ENCODE assay signal across 9 mouse cellular contexts in genomic region chr3:84190513-84191061, GRCm38 (mm10). TPM values are rescaled to one million over a fixed set of nuclear protein-coding genes. Genes with fewer than 3 reads are reported as not detected.
DNase-seq lines count a peak whose midpoint lies in the region; ATAC-seq and TF ChIP-seq lines count a peak whose summit lies in the region.
"Had no signal": no experiment of that assay in that cellular context is flagged by ENCODE, and none has a peak within 500 bp of the region (broad histone marks: within the 10 kb centered on the region; RNA-seq: fewer than 3 reads in every experiment).

No protein-coding gene starts in this region.

- no peaks in the 10 kb centered on the region for H3K36me3 ChIP-seq in heart, postnatal 0 days (replicated peaks; ENCODE audit: control insufficient read depth, insufficient read depth, low read length)
- no peaks in the 10 kb centered on the region for H3K36me3 ChIP-seq in liver, embryonic 11.5 days (ENCODE audit: control insufficient read depth, insufficient read depth, low read length)

- H3K4me3 ChIP-seq in brown adipose tissue, adult 24 weeks (ENCODE audit: insufficient read depth, low read depth, low read length): peak overlapping the region; percentile 45
- peak overlapping the region; percentile 63 for H3K4me3 ChIP-seq in heart, postnatal 0 days (ENCODE audit: low read depth, low read length)
- H3K4me3 ChIP-seq in liver, embryonic 11.5 days (ENCODE audit: low read depth, low read length): peak overlapping the region; percentile 29

- TF ChIP-seq CTCF in heart, postnatal 0 days (IDR thresholded peaks at IDR 0.05; ENCODE audit: low read depth): no peak

- intact Hi-C loops in heart, postnatal 25 days (cut with DNase I): no loop called here

- H3K27me3 ChIP-seq in heart, postnatal 0 days (ENCODE audit: control insufficient read depth, insufficient read depth, low read length): no peaks in the 10 kb centered on the region
- peaks cover 39% of the 10 kb centered on the region for H3K27me3 ChIP-seq in liver, embryonic 11.5 days (replicated peaks; ENCODE audit: control insufficient read depth, insufficient read depth, low read length)

- WGBS in heart, postnatal 0 days: 3% methylated on average over 41 of the region's 41 CpGs
- 2% methylated on average over 41 of the region's 41 CpGs for WGBS in liver, embryonic 11.5 days

- H3K27ac ChIP-seq in brown adipose tissue, adult 24 weeks (replicated peaks; ENCODE audit: low read depth, low read length): no peak overlapping the region
- peak overlapping the region; percentile 43 for H3K27ac ChIP-seq in heart, postnatal 0 days (ENCODE audit: low read depth)
- H3K27ac ChIP-seq in liver, embryonic 11.5 days (ENCODE audit: low read depth, low read length): no peak overlapping the region

- DNase-seq in heart, adult 18-20 months: peak; percentile 17 to 49
- no peak for DNase-seq in heart, postnatal 25 days (ENCODE audit: low spot score)
- DNase-seq in heart, postnatal 0 days (ENCODE audit: low spot score): peak; percentile 48
- DNase-seq in liver, embryonic 11.5 days (ENCODE audit: low spot score): no peak
- DNase-seq in adipocyte (ENCODE audit: low spot score): no peak

- no peaks in the 10 kb centered on the region for H3K9me3 ChIP-seq in heart, postnatal 0 days (replicated peaks; ENCODE audit: control insufficient read depth, low read length)
- no peaks in the 10 kb centered on the region for H3K9me3 ChIP-seq in liver, embryonic 11.5 days (ENCODE audit: control insufficient read depth, low read length)

- TF ChIP-seq EP300 in heart, postnatal 0 days (IDR thresholded peaks at IDR 0.05; ENCODE audit: low read depth): no peak

- H3K4me1 ChIP-seq in brown adipose tissue, adult 24 weeks (ENCODE audit: control insufficient read depth, insufficient read depth, insufficient read length, low read length): no peaks in the 10 kb centered on the region
- no peaks in the 10 kb centered on the region for H3K4me1 ChIP-seq in heart, postnatal 0 days (ENCODE audit: control insufficient read depth, insufficient read depth)
- H3K4me1 ChIP-seq in liver, embryonic 11.5 days (replicated peaks; ENCODE audit: control insufficient read depth, insufficient read depth, low read length): peaks cover 5% of the 10 kb centered on the region; the same call in 1 of the 2 replicates

- H3K9ac ChIP-seq in heart, postnatal 0 days (replicated peaks; ENCODE audit: low read depth, low read length): peak overlapping the region; percentile 55
- H3K9ac ChIP-seq in liver, embryonic 11.5 days (ENCODE audit: low read depth, low read length): no peak overlapping the region

- H3K4me2 ChIP-seq in heart, postnatal 0 days (ENCODE audit: low read depth, low read length): peak overlapping the region; percentile 82
- peak overlapping the region; percentile 56 for H3K4me2 ChIP-seq in liver, embryonic 11.5 days

- ATAC-seq in heart, postnatal 0 days (ENCODE audit: insufficient read depth, low read depth): peak; percentile 50
- ATAC-seq in liver, embryonic 11.5 days (replicated peaks; ENCODE audit: low FRiP score): no peak
- ATAC-seq in monocyte, adult 5-6 weeks (replicated peaks; ENCODE audit: insufficient number of reproducible peaks, low FRiP score, low TSS enrichment, poor library complexity, severe bottlenecking): 0 out of 2 replicates have a peak, but pooled peaks have one; percentile 31
- ATAC-seq in inflammation-experienced regulatory T-cells, adult 6 months: no peak

RNA-seq across cellular contexts. Expression of gene Gm6525, which starts 16.7 kb away (rescaled TPM):
- total RNA-seq in heart, adult 18-20 months (2021): not detected
- not detected for total RNA-seq in heart, postnatal 25 days (2021)
- polyA plus RNA-seq in brown adipose tissue, adult 24 weeks (2012; ENCODE audit: insufficient read depth, insufficient read length, missing spikeins): 2.9 TPM in 1 of 2 replicates, not detected in the other
- 0.38 TPM in 1 of 2 replicates, not detected in the other for total RNA-seq in heart, postnatal 0 days (2014; rRNA removed; ENCODE audit: low replicate concordance)
- polyA plus RNA-seq in heart, postnatal 0 days (2015; fragmentation: Nextera tagmentation; extraction: Ambion mirVana): 0.11 and 0.22 TPM in 2 replicates
- polyA plus RNA-seq in liver, embryonic 11.5 days (2014; fragmentation: Nextera tagmentation; extraction: Ambion mirVana): 0.27 and 0.48 TPM in 2 replicates
- not detected in 3 replicates for total RNA-seq in monocyte, adult 5-6 weeks (2017)
- under 1 TPM; 0.50 to 0.80 (median 0.70) TPM for polyA plus RNA-seq in inflammation-experienced regulatory T-cells, adult 6 months (2017; shearing (Covaris generic))
- polyA plus RNA-seq: gonadal fat pad, adult 2 months had no signal

RNA-seq across cellular contexts. Expression of gene Mnd1, which starts 35.0 kb away (rescaled TPM):
- 1 to 10 TPM; 2.7 to 2.8 TPM for total RNA-seq in heart, adult 18-20 months (2021)
- total RNA-seq in heart, postnatal 25 days (2021): 1 to 10 TPM; 3.2 to 4.2 TPM
- polyA plus RNA-seq in brown adipose tissue, adult 24 weeks (2012; ENCODE audit: insufficient read depth, insufficient read length, missing spikeins): 20.3 and 21.4 TPM in 2 replicates
- total RNA-seq in heart, postnatal 0 days (2014; rRNA removed; ENCODE audit: low replicate concordance): not detected in 2 replicates
- 6.6 and 7.5 TPM in 2 replicates for polyA plus RNA-seq in heart, postnatal 0 days (2015; fragmentation: Nextera tagmentation; extraction: Ambion mirVana)
- polyA plus RNA-seq in liver, embryonic 11.5 days (2014; fragmentation: Nextera tagmentation; extraction: Ambion mirVana): 13.2 and 14.2 TPM in 2 replicates
- 5.8 TPM in 1 of 3 replicates, not detected in the others for total RNA-seq in monocyte, adult 5-6 weeks (2017)
- polyA plus RNA-seq in inflammation-experienced regulatory T-cells, adult 6 months (2017; shearing (Covaris generic)): 10 to 100 TPM in 1 of 3 experiments, 1 to 10 TPM in 2; 1.4 to 12.4 (median 1.5) TPM

Comparison
In these comparisons a context has a peak if more than half of its experiments do, and no peak if none do; other contexts are left out.
1. DNase-seq: peak in heart, adult 18-20 months (2 of 2) and heart, postnatal 0 days (single experiment); none in heart, postnatal 25 days (single experiment), liver, embryonic 11.5 days (single experiment) and adipocyte (single experiment).
2. ATAC-seq: peak in heart, postnatal 0 days (single experiment) and monocyte, adult 5-6 weeks (single experiment); none in liver, embryonic 11.5 days (single experiment) and inflammation-experienced regulatory T-cells, adult 6 months (single experiment).
3. Peak in every context shown above with its lines, with median percentiles within 50 percentile points of each other: H3K4me3 ChIP-seq.